Mouse (Mus musculus) brain, embryonic 14.5 days (tissue): ENCODE data around the gene Npas3.

Experiments used
- CTCF ChIP-seq: fragments of 200-500 bp; IDR thresholded peaks from 2 replicates; pipeline ENCODE4 v1.5.1; 2012; ENCODE audit warnings: inconsistent platforms, mild to moderate bottlenecking, moderate library complexity, borderline replicate concordance; ENCODE audit not compliant: insufficient read depth, insufficient read length; ENCODE audit errors: extremely low read depth
- POLR2A ChIP-seq: fragments of 200-500 bp; IDR thresholded peaks from 2 replicates; pipeline ENCODE4 v1.6.1; 2012; ENCODE audit warnings: mild to moderate bottlenecking, inconsistent platforms, borderline replicate concordance; ENCODE audit not compliant: poor library complexity, insufficient read depth, insufficient read length, severe bottlenecking; ENCODE audit errors: extremely low read depth

DNA sequence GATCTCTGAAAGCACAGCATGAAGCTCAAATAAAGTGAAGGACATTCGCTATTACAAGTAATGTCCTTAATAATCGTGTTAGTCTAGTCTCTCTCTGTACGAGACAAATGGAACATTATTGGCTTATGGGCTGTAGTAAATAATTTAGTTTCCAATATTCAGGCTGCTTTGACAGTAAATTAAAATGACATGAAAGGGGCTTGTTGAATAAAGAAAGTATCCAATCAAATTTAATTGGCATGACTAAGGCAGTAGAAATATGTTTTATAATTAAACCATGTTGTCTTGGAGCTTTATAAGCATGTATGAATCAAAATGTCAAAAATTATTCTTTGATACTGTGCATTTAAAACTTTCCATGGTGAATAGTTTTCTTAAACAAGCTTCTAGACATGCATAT lies 278.6 kb downstream of the Npas3 start:
- TF ChIP-seq POLR2A (no peak), CTCF (no peak)
